Mouse (Mus musculus): ENCODE measurements around the gene St6gal1.

St6gal1 gene

DNA sequence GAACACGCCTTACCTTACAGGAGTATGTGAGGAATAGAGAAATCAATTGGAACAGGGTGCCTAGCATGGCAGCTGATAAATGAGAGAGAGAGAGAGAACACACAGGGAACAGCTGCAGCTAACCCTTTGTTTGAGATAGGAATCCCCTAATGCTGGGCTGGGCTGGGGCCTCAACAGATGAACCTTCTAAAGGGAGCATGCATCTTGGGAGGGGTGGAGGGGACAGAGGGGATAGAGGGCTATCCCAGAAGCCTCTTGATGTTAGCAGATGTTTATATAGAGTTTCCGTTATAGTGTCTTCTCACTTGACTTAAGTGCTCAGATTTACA is 26.9 kb downstream of the St6gal1 start:
- no peak for DNase-seq

DNA sequence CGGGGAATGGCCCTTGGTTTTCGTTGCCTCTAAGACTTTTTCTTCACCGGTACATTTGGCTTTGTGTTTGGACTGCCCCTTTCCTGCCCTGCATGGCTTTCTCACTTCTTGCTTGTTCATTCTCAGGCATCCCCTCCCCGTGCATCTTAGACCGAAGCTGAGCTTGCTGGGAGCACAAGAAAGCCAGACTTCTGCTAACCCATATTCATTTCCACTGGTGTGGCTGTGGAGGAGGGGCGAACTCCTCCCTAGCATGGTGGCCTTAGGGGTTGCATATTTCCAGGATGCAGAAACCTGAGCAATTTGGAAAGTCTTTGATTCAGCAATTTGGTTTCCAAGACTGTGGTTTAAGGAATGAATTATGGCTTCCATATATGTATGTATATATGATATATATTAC is 29.1 kb downstream of the St6gal1 start:
- DNase-seq, result no peak

DNA sequence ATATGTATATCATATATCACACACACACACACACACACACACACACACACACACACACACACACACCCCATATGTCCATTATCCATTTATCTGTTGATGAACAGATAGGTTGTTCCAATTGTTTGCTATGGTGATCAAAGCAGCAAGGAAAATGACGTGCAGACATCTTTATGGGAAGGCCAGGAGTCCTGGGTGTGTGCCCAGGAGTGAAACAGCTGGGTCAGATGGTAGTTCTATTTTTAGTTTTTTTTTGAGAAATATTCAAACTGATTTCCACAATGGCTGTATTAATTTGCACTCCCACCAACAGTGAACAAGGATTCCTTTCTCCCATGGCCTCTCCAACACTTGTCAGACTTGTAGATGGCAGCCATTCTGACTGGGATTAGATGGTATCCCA is 29.5 kb downstream of the St6gal1 start:
- peak in 1 of 2 experiments; percentile 53 for DNase-seq

DNA sequence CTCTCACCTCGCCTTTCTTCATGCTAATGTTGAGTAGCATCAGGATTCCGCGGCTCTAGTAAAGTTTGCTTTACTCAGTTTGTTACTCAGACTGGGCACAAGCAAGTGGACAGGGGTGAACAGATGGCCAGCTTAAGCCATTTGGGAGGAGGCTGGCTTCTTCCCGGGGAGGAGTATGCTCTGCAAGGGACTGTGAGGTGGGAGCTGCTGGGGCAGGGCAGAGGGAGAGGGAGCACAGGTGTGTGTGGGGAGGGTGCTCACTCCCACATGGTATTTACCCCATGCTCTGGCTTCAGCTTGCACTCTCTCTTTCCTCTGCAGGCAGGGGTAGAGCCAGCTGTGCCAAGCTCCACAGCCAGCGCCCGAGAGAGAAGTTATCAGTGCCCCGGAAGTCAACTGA is 32.1 kb downstream of the St6gal1 start:
- DNase-seq, result no peak

DNA sequence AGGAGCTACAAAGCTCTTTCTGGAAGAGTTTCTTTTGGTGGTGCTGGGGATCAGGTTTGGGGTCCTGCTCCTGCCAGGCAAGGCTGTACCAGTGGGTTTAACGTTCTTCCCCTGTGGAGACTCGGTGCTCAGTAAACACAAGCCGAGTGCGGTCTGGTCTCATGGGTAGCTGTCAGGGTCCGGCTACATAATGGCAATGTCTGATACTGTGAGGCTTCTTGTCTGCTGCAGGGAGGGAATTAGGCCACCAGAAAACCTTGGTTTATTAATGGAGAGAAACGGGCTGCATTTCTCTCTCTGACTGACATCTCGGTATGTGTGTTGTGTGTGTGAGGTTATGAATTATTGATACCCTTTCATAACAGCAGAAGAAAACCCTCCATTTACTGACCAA is 33.9 kb downstream of the St6gal1 start:
- no peak for DNase-seq

DNA sequence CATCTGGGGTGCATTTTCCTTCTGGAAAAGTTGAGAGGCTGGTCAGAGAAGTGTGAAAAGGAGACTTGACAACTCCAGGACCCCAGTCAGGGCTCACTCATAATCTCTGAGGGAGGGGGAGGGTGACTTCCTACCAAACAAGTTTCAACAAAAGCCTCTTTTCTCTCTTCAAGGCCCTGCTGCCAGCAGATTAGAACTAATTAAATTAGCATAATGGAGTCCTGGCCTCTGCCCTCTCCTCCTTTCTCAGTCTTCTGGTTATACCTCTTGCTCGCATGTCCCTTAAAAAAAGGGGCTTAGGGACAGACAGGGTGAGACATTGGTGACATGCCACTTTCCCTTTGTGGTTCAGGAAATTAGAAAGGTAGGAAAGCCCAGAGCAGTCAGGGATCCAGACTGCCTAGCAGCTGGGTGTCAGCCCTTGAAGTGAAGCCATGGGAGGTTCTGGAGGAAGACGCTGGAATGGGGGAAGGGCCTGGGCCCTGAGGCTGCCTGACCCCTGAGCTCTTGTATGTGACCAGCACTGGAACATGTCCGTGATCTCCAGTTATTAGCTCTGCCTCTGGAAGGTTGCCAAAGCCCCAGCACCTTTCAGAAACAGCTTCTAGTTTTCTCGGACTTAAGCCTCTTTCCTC is 34.4 kb downstream of the St6gal1 start:
- DNase-seq, result peak in 1 of 2 experiments; percentile 55

DNA sequence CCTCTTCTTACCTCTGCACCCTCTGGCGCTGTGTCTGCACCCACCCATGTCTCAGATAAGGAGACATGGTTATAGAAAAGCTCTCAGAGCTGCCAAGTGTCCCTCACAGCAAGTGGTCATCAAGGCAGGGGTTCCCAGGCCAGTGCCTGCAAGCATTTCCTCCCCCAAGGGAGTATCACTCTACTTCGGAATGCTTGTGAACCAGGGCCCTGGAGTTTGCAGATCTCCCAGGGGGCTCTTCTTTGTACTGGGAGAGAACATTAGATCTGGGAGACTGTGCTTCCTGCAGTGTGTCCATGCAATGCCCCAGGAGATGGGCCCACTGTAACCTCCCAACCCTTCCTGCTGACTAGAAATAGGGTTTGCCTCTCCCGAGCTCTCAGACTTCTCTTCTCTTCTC is 35.0 kb downstream of the St6gal1 start:
- DNase-seq, result peak in 1 of 2 experiments; percentile 50

DNA sequence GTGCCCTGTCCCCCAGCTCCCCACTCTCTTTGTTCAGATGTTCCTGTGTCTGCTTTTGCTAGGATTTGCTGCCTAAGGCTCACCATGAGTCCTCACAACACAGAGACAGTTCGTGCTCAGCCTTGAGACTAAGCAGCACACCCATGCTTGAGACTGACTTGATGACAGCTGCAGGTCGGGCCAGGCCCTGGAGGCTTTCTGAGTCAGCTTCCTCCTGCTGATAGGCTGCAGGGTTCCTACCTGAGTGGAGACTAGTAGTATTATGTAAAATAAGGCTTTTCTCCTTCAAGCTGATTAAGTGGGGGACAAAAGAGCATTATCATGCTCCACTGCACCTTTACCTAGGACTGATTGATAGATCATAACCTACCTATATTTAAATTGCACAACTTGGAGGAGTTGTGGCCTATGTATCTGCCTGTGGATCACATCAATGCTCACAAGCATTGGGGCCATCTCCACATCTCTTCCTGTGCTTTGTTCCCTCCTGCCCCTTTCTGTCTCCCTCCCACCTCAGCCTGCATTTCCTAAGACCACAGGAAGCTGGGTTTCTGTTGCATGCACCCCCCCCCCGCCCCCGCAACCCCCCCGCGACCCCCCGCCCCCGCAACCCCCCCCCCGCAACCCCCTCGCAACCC is 37.7 kb downstream of the St6gal1 start:
- no peak for DNase-seq

DNA sequence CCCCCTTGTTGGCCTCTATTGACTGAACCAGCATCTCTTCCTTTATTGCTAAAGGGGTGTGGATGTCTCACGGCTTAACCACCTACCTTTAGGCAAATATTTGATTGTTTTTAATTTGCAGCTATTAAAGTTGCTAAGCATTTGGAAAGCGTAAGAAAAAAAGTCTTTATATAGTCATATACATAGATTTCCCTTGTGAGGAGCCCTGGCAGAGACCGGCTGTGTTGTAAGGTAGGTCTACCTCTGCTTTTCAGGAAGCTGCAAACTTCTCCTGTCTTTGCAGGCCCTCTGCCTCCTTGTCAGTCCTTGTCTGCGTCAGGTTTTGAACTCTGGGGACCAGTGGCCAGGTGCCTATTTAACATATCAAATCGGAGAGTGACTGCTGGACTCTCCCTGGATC is 38.3 kb downstream of the St6gal1 start:
- no peak for DNase-seq

DNA sequence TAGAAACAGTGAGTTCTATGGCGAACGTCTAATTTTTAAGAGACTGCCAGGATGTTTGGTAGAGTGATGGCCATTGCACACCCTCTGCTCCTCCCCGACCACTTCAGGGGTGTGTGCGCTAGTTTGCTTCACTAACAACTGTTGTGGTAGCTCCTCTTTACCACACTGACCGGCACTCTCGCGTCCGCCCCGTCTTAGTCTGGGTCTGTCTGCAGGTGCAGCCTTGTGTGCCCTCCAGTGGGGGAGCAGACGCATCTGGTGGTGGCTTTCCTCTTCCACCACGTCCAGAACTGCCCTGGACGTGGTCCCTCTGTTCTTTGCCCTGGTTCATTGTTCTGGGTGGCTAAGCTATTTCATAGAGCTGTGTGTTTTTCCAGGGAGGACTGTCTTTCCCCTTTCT is 40.5 kb downstream of the St6gal1 start:
- DNase-seq, result no peak

DNA sequence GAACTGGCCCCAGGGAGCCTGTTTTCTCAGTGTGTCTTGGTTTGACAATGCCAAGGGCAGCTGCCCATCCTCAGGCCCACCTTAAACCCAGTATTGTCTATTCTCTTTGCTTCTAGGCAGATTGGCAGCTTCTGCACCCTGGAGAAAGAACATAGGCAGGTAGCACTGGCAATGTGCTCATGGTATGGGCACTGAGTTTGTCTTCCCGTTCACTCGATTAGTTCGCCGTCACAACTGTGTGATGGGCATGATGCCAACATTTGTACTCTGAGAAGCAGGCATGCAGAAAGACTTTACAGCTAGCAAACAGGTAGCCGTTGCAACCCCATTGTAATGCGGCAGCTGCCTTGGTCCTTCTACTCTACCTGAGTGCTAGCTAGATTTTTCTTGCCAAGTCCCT is 40.9 kb downstream of the St6gal1 start:
- no peak for DNase-seq

DNA sequence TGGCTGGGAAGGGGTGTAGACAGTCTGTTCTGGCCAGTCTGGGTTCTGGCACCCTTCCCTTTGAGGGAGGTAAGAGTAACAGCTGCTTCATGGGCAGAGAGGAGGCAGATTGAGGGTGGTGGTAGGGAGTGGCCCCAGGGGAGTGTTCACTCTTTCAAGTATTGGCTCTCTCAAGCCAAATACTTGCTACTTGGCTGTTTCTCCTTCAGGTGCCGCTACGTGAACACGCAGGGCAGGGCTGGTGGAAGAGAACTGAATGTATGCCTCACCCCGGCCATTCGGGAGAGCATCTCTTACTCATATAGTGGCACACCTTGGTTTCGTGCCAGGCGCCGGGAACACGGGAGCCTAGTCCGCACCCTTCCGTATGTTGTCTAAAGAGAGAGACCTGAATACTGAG is 41.8 kb downstream of the St6gal1 start:
- DNase-seq, result peak; percentile 40 to 67

DNA sequence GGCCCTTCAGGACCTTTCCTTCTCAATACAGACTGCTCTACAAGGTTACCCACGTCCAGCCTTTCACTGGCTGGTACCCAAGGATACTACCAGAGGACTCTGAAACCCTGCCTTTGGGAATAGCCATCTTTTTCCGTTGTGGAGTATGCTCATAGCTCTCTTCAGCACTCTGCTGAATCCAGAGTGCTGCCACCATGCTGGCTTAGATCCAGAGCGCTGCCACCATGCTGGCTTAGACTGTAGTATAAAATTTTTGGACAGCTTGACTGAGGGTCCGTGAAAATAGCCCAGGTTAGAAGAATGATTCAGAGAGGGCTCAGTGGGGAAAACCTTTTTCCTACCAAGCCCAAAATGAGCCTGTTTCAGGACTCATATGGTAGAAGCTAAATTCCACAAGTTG is 42.4 kb downstream of the St6gal1 start:
- no peak for DNase-seq

DNA sequence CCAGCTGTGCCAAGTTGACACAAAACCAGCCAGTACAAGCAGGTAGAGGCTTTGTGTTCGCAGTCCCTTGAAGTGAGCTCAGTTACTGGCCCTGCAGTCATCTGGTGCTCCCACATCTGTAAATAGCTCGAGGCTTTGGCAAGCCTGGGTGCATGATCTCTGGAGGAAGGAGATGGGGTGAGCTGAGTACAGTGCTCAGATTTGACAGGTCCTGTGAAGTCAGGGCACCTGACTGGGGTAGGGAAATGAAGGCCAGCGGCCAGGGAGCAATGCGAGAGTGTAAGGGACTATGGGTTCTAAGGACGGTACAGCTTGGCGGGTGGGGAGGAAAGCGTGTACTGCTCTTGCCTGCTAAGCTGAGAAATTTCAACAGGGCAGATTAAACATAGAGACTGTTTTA is 43.7 kb downstream of the St6gal1 start:
- no peak for DNase-seq

DNA sequence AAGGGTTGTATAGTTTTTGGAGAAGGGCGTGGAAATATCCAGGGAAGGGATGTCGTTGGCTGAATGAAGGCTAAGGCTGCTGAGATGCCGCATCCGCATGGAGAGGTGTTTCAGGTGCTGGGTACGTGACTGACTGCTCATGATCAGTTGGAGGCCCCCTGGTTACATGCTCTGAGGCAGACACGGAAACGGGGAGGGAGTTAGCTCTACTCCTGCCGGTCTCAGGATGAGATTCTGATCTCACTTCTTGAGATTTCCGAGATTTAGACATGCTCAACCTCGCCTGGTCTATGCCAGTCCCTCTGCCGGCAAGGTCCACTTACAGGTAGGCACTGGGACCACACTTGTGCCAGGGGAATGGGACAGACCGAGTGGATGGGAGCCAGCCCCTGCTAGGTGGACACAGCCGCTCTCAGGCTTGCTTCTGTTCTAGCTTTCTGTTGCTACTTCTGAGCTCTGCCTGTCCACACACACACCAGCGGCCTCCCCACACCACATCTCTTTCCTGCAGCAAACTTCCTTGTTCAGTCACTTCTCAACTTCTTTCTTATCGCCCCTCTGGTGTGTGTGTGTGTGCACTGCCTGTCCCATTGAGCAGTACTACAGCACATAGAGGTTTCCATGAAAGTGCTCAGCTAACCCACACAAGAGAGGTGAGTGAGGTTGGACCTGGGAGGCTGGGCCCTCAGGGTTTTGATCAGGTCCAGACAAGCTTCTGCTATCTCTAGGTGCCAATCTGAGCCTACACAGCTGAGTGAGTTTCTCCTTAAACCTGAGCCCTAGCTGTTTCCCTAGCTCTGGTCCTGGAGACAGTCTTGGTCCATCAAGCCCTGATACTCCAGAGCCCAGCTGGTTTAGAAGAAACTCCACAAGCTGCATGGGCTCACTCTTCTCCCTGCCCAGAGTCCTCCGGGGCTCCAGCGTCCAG is 44.8 kb downstream of the St6gal1 start:
- DNase-seq, result no peak

DNA sequence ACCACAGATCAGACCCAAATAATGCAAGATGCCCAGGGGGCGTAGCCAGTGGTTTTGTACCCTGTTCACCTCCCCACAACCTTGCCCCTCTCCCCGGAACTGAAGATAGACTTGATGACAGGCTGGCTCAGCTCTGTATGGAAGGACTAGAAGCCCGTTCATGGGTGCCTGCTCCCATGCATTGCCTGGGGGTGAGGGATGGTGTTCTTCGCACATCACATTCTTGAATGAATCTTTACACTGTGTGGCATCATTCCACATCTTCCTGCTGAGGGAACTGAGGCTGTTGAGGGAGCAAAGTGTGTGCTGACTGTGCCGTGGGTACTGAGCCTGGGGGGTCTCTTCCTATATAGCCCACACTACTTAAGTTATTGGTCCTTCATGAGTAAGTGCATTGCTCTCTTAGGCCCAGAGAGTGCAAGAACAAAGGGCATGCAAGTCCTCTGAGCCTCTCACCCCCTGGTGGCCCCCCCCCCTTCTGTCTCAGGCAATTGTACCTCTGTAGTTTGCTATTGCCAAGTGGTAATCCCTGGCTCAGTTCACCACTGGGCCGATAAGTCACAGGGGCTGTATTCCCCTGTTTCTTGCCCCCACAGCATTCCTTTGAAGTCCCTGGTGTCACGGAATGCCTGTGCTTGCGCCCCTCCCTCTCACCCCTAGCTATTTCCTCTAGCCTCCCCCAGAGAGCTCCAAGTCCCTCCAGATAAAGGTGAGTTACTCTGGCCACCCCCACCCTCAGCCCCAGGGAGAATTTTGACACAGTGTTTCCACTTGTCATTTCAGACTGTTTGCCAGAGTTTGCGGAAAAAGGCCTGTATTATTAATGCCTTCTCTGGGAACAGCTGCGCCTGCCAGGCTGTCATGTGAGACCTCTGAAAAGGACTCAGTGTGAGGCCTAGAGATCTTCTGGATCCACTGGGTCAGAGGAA is 45.7 kb downstream of the St6gal1 start:
- DNase-seq, result peak in 1 of 2 experiments; percentile 59

DNA sequence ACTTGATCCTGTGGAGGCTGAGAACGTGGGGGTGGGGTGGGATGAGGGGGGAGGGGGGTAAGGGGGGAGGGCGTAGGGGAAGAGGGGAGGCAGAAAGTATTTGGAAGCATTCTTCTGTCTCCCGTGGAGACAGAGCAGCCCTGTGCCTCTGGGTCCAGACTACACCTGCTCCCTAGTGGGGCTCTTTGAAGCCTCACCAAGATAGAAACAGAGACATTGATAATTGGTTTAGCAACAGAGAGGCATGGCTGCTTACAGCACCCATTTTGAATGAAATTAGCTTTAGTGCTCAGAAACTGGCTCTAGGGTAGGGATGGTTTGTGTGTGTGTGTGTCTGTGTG is 46.3 kb downstream of the St6gal1 start:
- no peak for DNase-seq

DNA sequence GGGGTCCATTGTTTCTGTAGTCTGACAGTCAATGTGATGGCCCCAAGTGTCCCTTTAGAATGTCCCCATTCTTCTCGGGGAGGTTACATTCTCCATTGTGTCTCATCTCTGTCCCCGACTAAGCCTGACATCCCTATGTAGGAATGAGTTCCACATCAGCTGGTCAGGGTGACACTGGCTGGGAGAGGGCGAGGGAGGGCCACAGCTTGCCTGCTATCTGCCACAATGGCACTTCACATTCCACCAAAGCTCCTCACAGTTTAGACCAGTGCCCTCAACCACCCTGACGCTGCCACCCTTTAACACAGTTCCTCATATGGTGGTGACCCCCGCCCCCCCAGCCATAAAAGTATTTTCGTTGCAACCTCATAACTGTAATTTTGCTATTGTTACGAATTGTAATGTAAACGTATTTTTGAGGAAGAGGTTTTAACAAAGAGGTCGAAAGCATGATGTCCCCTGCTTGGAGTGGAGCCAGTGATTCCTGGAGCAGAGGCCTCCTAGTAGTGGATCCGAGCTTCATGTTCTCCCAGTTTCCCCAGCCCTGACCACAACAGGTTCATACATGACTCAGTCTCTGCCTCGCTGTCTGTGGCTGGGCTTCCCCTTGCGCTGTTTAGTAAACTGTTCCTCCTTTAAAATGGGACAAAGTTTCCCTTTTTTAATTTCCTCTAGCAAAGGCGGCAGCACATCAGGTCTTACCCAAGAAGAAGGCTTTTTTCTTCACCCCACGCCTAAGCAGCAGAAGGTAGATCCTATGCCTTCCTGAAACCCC is 47.4 kb downstream of the St6gal1 start:
- peak in 1 of 2 experiments; percentile 55 for DNase-seq

DNA sequence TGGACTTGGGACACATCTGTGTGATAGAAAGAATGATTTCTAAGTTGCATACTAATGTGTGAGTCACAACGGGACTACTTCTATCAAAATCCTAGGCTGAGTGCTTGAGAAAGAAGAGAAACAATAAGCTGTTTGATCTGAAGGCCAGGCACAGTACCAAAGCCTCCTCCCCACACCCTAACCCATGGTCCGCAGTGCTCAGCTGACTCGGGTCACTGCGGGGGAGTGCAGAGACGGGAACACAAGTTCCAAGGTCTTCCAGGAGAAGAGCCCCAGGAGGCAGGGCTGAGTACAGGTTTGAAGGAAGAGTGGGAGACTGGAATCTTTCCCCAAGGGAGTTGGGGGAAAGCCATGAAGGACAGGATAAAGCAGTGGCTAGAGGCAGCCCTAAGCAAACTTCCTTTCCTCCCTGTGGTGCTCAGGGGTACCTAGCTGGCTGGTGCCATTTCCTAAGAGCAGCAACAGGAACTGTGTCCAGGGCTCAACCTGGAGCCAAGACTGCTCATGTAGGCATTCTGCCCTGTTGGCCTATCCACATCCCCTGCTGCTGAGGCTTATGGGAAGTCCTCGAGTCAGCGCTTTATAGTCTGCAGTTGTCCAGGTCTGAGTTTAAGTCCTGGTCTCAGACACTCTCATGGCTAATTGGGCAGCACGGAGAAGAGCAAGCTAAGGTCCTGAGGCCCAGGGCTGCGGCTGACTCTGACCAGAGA is 48.1 kb downstream of the St6gal1 start:
- DNase-seq, result no peak

DNA sequence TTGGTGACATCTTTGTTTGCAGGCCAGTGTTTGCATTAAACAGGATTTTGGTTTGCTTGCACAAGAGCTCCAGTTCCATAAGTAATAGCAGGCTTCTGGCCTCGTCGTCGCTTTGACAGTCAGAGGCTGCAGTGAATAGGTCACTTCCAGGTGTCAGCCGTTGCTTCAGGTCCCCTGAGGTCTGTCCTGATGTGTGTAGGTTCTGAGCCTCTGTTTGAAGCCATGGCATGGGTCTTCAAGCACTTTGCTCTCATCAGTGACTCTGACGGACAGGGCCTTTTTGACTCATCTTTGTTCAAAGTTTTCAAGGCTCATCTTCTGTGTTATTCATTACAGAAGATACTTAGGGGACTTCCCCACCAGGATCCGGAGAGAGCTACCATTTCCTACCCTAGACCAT is 49.5 kb downstream of the St6gal1 start:
- DNase-seq, result no peak

DNA sequence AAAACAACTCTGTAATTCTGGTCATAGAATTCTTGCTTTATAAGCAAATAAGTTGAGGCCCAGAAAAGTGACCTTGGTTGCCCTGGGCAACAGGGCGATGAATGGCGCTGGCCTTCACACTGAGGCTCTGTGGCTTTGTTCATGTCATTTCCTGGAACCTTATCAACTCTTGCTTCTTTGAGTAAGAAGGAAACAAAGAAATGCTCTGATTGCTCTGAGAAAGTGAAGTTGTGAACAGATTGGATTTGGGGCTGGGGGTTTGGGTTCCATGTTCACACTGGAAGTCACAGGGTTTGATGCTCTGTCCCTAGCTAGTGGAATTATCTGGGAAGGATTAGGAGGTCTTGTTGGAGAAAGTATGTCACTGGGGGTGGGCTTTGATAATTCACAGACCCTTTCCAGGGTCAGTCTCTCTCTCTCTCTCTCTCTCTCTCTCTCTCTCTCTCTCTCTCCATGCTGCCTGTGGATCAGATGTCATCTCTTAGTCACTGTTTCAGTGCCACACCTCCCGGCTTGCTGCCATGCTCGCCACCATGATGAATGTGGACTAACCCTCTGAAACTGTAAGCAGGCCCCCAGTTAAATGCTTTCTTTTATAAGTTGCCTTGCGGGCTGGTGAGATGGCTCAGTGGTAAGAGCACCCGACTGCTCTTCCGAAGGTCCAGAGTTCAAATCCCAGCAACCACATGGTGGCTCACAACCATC is 50.2 kb downstream of the St6gal1 start:
- no peak for DNase-seq

Measured in lung, postnatal 4 days (tissue).